Mouse (Mus musculus) ES-E14 (cell line): Measurements from ENCODE around the gene Vav1. TPM values are rescaled to one million over a fixed set of nuclear protein-coding genes. Genes with fewer than 3 reads are reported as not detected.

ENCODE experiments used
- DNase-seq: peaks from one replicate; pipeline ENCODE4 v3.0.0-alpha.2; 2013; ENCODE audit warnings: low read depth, low spot score
- H3K27ac ChIP-seq: 2 replicates; pipeline ENCODE4 v1.5.1; 2012; ENCODE audit warnings: low read depth, mild to moderate bottlenecking, low read length, moderate library complexity, mixed read lengths; ENCODE audit not compliant: poor library complexity, insufficient read depth, severe bottlenecking
- H3K36me3 ChIP-seq: 2 replicates; pipeline ENCODE4 v1.6.1; 2012; ENCODE audit warnings: mild to moderate bottlenecking, low read length, moderate library complexity, mixed read lengths; ENCODE audit not compliant: control insufficient read depth, poor library complexity, insufficient read depth, severe bottlenecking
- H3K4me1 ChIP-seq, 2 experiments: fragments of 150-350 bp in 1 of 2; sonication (generic) in 1 of 2; 2 replicates each; pipeline ENCODE4 v1.6.1; 2012; ENCODE audit warnings: low read length in 2 of 2, mild to moderate bottlenecking in 1 of 2, mixed read lengths in 1 of 2; ENCODE audit not compliant: control insufficient read depth in 2 of 2, insufficient read depth in 2 of 2, poor library complexity in 1 of 2
- H3K4me3 ChIP-seq, 2 experiments: fragments of 150-350 bp in 1 of 2; sonication (generic) in 1 of 2; 2 replicates each; pipeline ENCODE4 v1.5.1; 2012; ENCODE audit warnings: low read length in 2 of 2, low read depth in 1 of 2, mild to moderate bottlenecking in 1 of 2, mixed read lengths in 1 of 2; ENCODE audit not compliant: insufficient read depth in 1 of 2, poor library complexity in 1 of 2, severe bottlenecking in 1 of 2
- H3K9ac ChIP-seq: 2 replicates; pipeline ENCODE4 v1.6.1; 2012; ENCODE audit warnings: low read depth, mild to moderate bottlenecking, low read length, mixed read lengths; ENCODE audit not compliant: poor library complexity, insufficient read depth, severe bottlenecking
- H3K9me3 ChIP-seq: fragments of 150-350 bp; sonication (generic); 2 replicates; pipeline ENCODE4 v1.6.1; 2012; ENCODE audit warnings: low read depth, mild to moderate bottlenecking, low read length; ENCODE audit not compliant: control insufficient read depth, insufficient read depth
- CHD2 ChIP-seq: IDR thresholded peaks from 2 replicates; pipeline ENCODE4 v1.6.1; 2014; ENCODE audit warnings: mild to moderate bottlenecking, low read depth, low read length, inconsistent platforms
- HCFC1 ChIP-seq: IDR thresholded peaks from 2 replicates; pipeline ENCODE4 v1.6.1; 2012; ENCODE audit warnings: low read length, inconsistent platforms, borderline replicate concordance; ENCODE audit not compliant: insufficient read depth
- MAFK ChIP-seq: IDR thresholded peaks from 2 replicates; pipeline ENCODE4 v1.6.1; 2014; ENCODE audit warnings: mild to moderate bottlenecking, low read depth, low read length, inconsistent platforms; ENCODE audit not compliant: insufficient read depth
- ZC3H11A ChIP-seq: IDR thresholded peaks from 2 replicates; pipeline ENCODE4 v1.6.1; 2012; ENCODE audit warnings: low read depth, mild to moderate bottlenecking, inconsistent platforms, low read length, borderline replicate concordance
- ZNF384 ChIP-seq: IDR thresholded peaks from 2 replicates; pipeline ENCODE4 v1.6.1; 2012; ENCODE audit warnings: low read depth, low read length, inconsistent platforms
- in situ Hi-C, 2 experiments: fragments of 600-800 bp; cut with MboI; formaldehyde crosslinking; loops; one replicate each; pipeline ENCODE4 v1.15.1; 2025; ENCODE audit warnings: low sequenced_read_pairs in 2 of 2, inconsistent platforms in 1 of 2; ENCODE audit not compliant: unreplicated experiment in 2 of 2
- total RNA-seq: library from RNA; depleted of rRNA; stranded (reverse); fragments of 300-350 nt; gene quantifications from 2 replicates; pipeline ENCODE4 v1.2.3, GENCODE M21; 2012

Vav1 gene
- total RNA-seq, 1 experiment: 1.3 TPM

- Histone ChIP-seq H3K9ac (no peak overlapping the region), H3K27ac (no peak overlapping the region), H3K4me1 (peaks cover 0 to 3% of the 10 kb centered on the region in 2 experiments; a peak in 1 of 4 replicates), H3K36me3 (peaks cover 71% of the 10 kb centered on the region), H3K9me3 (no peaks in the 10 kb centered on the region), H3K4me3 (no peak overlapping the region)
- in situ Hi-C loops: no loop called here
- TF ChIP-seq CHD2: no peak
- no peak for TF ChIP-seq HCFC1
- TF ChIP-seq ZNF384: no peak
- TF ChIP-seq MAFK: no peak
- TF ChIP-seq ZC3H11A: no peak
- no peak for DNase-seq
Observed at GRCm38 (mm10) chr17:57258191-57258590, 20.7 kb upstream of the Vav1 start.

GRCm38 (mm10) chr17:57259742-57260141 is 19.2 kb upstream of the Vav1 start:
- no peaks in the 10 kb centered on the region for H3K9me3 ChIP-seq
- H3K4me3 ChIP-seq: no peak overlapping the region
- DNase-seq: no peak
- TF ChIP-seq HCFC1 (no peak), MAFK (no peak)
- peaks cover 0 to 11% of the 10 kb centered on the region in 2 experiments; a peak in 3 of 4 replicates for H3K4me1 ChIP-seq
- no peak overlapping the region for H3K9ac ChIP-seq
- H3K27ac ChIP-seq: no peak overlapping the region
- in situ Hi-C loops: no loop called here
- H3K36me3 ChIP-seq: peaks cover 64% of the 10 kb centered on the region

DNA sequence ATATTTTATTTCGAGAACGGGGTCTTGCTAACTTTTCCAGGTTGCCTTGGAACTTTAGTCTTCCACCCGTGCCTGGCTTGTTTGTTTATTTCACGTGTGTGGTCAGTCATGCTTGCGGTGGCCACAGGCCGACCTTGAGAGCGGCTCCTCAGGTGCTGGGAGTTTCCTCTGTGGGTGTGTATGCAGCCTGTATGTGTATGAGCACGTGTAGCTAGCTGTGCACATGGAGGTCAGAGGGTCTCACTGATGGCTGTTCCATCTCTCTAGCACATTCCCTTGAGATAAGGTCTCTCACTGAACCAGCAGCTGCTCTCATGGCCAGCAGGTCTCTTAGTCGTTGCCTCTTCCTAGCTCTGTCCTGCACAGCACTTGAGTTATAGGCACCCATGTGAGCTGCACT is 18.5 kb upstream of the Vav1 start:
- TF ChIP-seq HCFC1: no peak
- TF ChIP-seq CHD2: no peak
- Histone ChIP-seq H3K36me3 (peaks cover 58% of the 10 kb centered on the region), H3K4me1 (peaks cover 0 to 16% of the 10 kb centered on the region in 2 experiments; a peak in 3 of 4 replicates), H3K27ac (no peak overlapping the region), H3K9ac (no peak overlapping the region), H3K4me3 (no peak overlapping the region), H3K9me3 (no peaks in the 10 kb centered on the region)
- in situ Hi-C loops: no loop called here
- DNase-seq: no peak

DNA sequence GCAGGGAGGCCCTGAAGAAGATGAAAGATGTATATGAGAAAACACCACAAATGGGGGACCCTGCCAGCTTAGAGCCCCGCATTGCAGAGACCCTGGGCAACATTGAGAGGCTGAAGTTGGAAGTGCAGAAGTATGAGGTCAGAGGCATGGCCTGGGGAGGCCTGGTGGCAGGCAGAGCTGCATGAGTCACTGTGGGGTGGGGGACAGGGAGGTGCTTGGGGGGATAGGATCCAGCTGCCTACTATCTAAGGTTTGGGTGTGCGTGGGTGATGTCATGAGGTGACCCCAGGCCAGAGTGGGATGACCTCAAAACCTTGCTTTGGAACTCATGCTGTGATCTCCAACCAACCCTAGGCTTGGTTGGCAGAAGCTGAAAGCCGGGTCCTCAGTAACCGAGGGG is 17.6 kb upstream of the Vav1 start:
- Histone ChIP-seq H3K9ac (no peak overlapping the region), H3K4me3 (no peak overlapping the region), H3K27ac (no peak overlapping the region), H3K9me3 (no peaks in the 10 kb centered on the region), H3K36me3 (peaks cover 53% of the 10 kb centered on the region), H3K4me1 (peaks cover 0 to 21% of the 10 kb centered on the region in 2 experiments; a peak in 3 of 4 replicates)
- no peak for TF ChIP-seq CHD2
- no peak for TF ChIP-seq ZNF384
- TF ChIP-seq ZC3H11A: no peak
- TF ChIP-seq HCFC1: no peak
- no peak for TF ChIP-seq MAFK
- in situ Hi-C loops: no loop called here
- DNase-seq: no peak

DNA sequence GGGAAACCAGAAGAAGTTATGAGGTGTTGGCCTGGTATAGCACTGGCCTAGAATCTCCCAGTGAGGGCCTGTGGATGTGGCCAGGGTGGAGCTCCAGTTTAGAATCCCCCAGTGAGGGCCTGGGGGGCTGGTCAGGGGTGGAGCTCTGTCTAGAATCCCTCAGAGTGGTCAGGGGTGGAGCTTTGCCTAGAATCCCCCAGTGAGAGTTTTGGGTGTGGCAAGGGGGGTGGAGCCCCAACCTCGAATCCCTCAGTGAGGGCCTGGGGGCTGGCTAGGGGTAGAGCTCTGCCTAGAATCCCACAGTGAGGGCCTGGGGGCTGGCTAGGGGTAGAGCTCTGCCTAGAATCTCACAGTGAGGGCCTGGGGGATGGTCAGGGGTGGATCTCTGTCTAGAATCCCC is 17.1 kb upstream of the Vav1 start:
- H3K4me1 ChIP-seq: peaks cover 0 to 21% of the 10 kb centered on the region in 2 experiments; a peak in 3 of 4 replicates
- DNase-seq: no peak
- H3K27ac ChIP-seq: no peak overlapping the region
- no peak overlapping the region for H3K9ac ChIP-seq
- no peak overlapping the region for H3K4me3 ChIP-seq
- peaks cover 51% of the 10 kb centered on the region for H3K36me3 ChIP-seq
- TF ChIP-seq CHD2 (no peak), ZC3H11A (no peak)
- in situ Hi-C loops: no loop called here
- H3K9me3 ChIP-seq: no peaks in the 10 kb centered on the region
